Mouse (Mus musculus) adrenal gland, postnatal 4 days (tissue): Measurements from ENCODE around the gene Slc17a5. TPM values are rescaled to one million over a fixed set of nuclear protein-coding genes. Genes with fewer than 3 reads are reported as not detected.

ENCODE experiments used
- DNase-seq, 2 experiments: peaks; one replicate each; pipeline ENCODE4 v3.0.0; 2021 to 2022; ENCODE audit warnings: low spot score in 2 of 2, mixed read lengths in 2 of 2
- total RNA-seq, 2 experiments: library from RNA; stranded (reverse); gene quantifications; 2 replicates each; pipeline ENCODE4 v1.2.3; 2021

The Slc17a5 gene
- total RNA-seq, 2 experiments from 2014 or later = 12.2 to 14.2 TPM

DNA sequence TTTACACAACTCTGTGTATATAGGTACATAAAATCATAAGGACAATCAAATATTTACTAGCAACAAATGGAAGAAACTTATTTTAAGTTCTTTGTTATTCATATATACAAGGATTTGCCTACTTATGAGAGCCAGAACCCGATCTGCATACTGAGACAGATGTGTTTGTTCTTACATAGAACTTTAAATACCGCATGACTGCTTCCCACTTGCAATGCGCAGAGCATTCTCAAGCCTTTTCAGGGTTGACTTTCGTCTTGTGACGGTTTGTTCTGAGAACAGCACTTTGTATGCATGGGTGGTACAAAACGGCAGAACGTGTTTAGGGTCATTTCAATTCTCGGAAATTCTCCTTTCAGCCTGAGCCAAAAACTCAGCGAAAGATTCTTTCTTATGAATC is 17.9 kb downstream of the Slc17a5 start:
- DNase-seq = no peak

DNA sequence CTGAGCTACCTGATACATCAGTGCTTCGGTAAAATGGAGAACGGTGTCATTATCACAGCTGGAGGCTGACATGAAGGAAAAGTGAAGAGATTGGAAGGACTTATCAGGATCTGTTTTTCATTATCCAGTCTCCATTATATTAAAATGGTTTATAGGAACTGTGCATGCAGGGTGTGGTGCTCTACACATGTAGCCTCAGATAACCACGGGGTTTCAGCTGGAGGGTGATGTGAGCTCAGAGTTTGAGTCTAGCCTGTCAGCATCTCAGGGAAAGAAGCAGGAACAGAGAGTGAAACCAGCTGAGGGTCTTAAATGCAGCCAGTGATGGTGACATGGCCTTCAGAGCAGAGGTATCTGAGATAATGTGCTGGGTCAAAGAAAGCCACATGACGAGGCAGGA is 28.4 kb downstream of the Slc17a5 start:
- no peak for DNase-seq

DNA sequence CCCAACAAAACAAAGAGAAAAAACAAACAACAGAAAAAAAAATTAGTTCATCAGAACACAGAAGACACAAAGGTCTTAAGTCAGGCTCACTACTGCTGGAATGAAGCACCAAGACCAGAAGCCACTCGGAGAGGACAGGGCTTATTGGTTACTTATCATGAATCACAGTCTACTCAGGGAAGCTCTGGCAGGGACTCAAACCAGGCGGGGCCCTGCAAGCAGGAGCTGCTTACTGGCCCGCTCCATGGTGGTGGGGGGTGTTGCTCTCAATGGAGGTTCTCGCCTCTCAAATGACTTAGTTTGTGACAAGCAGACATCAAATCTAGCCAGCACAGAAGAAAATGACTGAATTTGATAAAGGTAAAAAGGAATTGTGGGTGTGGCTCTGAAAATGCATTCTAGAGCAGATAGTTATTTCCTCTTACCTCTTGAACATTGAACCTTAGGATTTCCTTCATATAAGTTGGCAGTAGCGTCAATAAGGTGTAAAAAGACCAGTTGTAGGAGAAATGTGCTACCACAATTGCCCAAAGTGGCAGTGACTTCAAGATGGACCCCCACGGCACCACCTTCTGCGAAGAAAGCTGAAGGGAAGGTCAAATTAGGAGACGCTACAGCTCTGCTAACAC is 29.1 kb downstream of the Slc17a5 start:
- DNase-seq = no peak

DNA sequence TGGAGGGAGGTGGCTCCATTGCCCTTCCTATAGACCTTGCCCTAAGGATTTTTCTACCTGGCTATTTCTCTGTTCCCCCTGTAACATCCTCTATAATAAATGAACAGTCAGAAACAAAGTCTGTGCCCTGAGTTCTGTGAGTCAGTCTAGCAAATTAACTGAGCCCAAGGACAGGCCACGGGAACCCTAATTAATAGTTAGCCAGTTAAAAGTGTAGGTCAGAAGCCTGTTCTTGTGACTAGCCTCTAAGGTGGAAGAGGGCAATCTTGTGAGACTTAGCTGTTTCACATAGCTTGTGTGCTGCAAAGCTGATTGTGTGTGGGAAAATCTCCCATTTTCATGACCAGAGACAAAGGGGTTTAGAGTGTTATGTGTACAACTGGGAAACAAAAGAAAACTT is 30.8 kb downstream of the Slc17a5 start:
- no peak for DNase-seq

DNA sequence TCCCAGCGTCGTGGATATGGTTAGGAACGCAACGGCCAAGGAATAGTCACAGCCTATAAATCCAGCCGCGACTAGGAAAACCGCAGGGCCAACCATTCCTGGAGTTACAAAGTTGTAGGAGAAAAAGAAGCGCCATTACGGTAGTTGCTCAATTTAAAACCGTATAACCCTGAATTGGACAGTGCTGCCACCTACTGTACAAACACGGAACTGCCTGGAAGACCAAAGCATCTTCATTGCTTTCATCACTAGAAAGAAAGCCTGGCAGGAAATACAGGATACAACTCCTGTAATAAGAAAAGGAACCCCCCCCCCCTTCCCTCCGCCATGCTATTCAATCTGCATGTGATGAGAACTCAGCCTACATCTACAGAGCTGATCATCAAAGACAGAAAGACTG is 34.9 kb downstream of the Slc17a5 start:
- DNase-seq = peak; percentile 43 to 72

DNA sequence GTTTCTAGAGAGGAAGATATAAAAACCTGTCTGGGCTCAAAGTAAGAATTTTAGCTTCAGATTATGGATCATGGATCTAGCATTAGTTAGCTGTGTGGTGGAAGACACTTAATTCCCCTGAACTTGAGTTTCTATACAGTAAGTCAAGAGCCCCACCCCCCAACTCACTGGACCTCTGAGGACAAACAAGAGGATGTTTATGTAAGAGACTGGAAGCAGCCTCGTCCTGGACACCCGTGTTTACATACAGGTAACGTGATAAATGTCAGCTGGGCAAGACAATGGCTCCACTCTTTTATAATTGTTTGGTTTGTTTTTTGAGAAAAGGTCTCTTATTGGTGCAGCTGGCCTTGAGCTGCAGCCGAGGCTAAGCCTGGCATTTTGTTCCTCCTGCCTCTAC is 36.1 kb downstream of the Slc17a5 start:
- DNase-seq = no peak

DNA sequence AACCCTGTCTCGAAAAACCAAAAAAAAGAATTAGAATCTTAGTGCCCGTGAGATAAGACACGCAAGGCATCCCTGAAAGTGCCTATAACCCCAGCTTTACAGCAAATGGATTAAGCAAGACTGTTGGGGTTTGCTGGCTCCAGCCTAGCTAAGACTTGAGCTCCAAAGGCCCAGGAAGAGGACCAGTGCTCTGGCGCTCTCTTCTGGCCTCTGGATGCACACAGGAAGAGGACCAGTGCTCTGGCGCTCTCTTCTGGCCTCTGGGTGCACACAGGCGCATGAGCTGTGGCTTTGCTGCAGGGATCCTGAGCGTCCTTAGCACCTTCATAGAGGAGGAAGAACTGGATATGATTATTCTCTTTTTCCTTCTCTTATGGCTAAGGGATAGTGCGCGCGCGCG is 40.1 kb downstream of the Slc17a5 start:
- DNase-seq = no peak

DNA sequence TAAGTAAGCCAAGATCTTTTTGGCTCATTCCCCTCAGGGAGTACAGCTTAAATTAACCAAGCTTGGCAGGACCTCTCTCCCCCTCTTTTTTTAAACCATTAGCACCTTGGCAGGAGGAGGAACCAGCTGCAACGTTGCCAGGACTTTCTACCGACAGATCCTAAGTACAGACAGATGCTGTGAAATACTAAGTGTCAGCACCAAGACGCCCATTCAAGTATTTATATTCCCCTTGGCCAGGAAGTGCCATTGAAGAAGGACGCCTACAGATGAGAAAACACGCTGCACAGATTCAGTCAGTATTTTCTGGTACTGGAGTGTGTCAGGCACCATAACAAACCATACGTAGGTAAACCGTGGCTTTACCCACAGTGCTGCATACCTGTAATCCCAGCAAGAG is 40.9 kb downstream of the Slc17a5 start:
- DNase-seq = no peak

DNA sequence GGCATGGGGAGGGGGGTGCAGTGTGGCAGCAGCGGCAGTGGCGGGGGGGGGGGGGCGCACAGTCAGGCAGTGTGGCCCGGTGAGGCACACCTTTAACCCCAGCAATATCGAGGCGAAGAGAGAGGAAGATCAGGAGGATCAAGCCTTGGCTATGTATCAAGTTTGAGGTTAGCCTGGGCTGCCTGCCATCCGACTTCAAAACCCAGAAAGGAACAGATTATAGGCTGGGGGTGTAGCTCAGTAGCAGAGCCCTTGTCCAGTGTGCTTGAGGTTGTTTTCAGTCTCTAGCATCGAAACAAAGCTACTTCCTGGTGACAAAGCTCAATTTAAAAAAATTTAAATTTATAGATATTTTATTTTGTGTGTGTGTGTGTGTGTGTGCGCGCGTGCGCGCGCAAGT is 46.1 kb downstream of the Slc17a5 start:
- no peak for DNase-seq

DNA sequence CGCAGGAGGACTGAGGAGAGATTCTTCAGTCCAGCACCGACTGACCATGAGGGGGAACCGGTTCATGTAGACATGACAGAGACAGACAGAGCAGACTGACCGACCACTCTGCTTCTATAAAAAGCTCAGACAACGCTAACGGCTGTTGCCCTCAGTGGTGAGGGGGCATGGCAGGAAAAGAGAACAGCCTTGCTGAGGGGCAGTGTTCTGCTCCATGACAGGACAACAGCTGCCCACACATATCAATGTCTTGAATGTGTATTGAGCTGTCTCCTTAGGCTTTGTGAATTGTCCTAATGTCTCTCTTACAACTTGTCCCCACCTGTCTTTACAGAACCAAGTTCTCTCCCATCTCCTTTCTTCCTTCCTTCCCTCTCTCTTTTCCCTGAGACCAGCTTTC is 49.4 kb downstream of the Slc17a5 start:
- no peak for DNase-seq

DNA sequence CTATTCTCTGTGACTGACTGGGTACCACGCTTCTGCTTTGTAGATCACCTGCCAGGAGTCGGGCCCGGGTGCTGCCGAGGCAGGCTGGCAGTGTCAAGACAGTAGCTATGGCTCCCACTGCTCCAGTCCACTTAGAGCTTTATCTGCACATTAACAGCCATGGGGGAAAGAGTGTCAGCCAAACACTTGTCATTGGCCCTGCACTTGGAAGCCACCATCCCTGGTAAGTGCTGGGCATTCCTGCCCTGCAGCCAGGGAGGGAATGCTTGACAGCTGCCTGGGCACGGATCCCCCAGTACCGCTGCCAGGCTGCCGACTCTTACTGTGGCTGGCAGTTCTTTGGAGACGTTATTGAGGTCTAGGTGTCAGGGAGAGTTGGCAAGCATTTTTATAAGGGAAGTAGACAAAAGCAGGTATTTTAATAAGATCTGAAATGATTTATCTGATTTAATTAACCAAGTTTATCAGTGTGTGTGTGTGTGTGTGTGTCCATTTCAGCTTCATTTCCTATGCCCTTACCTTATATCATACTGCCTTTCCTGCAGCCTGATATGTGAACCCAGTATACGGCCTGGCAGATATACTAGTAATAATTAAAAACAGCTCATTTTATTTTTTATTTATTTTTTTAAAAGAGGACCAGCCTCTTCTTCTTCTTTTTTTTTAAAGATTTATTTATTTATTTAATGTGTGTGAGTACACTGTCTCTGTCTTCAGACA is 50.5 kb downstream of the Slc17a5 start:
- DNase-seq = no peak

DNA sequence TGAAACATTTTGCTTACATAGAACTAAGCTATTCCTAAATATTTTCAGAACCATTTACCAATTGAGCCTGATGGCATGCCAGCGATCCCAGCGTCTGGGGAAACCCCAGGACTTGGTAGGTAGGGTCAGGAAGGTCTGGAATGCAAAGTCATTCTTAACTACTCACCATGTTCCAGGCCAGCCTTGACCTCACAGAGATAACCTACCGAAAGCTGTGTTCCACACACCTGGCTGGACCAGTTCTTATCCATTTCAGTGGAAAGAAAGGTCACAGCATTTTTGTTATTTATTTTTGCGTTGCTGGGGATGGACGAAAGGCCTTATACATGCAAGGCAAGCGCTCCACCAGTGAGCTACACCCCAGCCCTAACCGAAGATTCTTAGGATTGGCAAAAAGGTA is 53.2 kb downstream of the Slc17a5 start:
- no peak for DNase-seq

DNA sequence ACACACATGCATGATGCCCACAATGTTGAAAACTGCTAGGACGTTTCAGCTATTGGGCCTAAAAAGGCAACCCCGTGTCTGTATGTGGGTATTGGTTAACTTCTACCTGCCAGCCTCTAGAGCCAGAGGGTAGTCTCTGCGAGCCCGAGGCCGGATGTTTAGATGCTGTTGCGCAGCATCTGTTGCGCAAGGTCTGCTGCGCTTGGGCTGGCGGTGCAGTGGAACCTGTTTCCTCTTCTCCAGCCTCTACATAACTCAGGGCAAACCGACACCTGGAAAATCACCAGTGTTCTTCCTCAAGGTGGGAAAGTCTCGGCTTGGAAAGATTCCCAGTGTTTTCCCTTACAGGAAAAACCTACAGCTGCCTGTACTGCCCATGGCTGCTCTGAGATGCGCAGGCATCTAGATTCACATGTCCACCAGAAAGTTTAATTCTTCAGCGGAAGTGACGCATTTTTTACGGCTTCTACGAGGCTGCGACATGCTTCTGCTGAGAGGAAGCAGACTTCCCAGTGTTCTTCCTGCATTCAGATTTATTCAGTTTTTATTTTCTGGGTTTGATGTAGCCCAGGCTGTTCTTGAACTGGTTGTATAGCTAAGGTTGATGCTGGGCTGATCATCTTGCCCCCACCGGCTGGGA is 54.4 kb downstream of the Slc17a5 start:
- DNase-seq = no peak

DNA sequence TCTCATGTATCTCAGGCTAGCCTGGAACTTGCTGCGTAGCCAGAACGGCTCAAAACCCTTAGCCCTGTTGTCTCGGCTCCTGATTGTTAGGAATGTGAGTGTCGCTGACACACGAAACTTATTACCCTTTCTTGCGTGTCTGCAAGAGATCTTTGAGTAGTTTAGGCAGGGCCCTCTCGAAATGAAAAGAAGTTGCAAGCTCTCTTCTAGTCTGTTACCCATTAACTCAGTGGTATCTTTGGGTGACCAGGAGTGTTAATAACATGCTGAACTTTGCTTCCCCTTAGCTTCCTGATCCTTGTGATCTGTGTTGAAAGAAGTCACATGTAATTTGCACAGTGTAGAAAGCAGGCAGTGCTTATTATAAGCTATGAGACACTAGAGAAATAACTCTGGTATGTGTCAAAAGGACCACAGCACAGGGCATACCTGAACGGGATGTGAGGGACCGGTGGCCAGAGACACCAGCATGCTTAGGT is 55.5 kb downstream of the Slc17a5 start:
- DNase-seq = no peak

DNA sequence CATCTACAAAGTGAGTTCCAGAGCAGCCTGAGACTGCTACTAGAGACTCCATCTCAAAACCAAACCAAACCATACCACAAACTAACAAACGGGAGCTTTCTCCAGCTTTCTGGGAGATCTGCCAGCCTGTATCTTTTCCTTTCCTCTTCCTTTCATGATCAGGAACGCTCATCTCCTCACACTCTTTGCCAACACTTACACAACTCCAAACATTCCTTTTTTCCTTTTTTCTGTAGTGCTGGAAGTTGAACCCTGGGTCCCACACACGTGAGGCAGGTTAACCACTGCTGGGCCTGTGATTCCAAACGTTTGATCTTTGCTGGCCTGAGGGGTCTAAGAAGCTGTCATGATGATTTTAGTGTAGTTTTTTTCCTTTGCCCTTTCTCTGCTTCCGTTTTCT is 56.0 kb downstream of the Slc17a5 start:
- no peak for DNase-seq

DNA sequence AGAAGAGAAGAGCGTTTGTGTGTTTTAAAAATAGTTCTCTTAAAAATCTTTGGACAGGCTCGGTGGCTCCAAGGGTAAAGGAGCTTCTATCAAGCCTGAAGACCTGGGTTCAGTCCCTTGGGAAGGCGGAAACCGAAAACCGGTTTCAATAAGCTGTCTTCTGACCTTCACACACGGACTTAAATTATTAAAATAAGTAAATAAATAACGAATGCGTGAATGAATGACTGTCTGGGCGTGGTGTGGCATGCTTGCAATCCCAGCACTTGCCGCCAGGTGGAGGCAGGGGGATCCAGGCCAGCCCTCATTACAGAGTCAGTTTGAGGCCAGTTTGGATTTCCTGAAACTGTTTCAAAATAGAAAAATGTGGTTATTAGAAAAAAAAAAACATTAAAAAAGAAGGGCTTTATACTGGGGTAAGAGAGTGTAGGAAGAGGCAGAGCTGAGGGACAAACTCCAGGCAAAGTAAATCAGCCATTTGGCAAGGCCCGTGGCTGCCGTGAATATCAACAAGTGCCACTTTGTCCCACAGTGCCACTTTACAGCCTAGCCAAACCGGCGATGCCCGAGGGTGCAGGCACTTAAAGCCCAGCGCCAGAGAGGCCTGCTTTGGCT is 60.0 kb downstream of the Slc17a5 start:
- peak; percentile 46 to 74 for DNase-seq

DNA sequence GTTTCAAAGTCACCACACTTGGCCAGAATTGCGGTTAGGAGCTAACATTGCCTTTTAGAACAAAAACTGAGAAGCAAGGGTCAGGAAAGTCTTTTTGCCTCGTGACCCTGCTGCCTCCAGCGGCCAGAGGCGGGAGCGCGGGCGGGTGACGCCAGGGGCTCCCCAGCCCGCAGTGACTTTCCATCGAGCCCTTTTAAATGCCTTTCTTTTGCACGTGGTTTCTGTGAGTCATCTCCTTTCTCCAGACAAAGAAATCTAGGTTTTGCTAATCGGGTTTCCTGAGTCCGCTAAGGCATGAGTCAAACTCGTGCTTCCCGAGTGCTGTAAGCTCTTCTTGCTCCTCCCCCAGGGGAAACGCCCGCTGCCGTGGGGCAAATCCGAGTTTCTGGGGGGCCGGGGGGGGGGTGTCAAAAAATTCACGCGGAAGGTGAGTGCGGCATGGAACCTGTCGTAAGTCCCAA is 60.5 kb downstream of the Slc17a5 start:
- peak; percentile 62 to 73 for DNase-seq

DNA sequence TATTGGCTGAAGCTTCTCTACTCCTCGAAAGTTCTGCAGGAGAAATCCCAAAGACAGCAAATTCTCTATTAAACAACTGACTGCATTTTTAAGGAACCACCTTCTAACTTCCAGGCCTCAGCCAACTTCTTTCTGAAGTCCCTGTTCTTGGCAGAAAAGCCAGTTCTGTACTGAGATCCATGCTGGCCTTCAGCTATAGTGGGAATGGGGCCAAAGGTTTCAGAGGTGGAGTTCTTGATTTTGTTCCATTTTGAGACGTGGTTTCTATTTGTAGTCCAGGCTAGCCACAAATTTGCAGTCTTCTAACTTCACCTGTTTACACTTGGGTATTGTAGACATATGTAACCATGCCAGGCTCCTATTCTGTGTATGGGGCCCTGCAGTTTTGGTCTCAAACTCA is 61.6 kb downstream of the Slc17a5 start:
- DNase-seq = no peak

DNA sequence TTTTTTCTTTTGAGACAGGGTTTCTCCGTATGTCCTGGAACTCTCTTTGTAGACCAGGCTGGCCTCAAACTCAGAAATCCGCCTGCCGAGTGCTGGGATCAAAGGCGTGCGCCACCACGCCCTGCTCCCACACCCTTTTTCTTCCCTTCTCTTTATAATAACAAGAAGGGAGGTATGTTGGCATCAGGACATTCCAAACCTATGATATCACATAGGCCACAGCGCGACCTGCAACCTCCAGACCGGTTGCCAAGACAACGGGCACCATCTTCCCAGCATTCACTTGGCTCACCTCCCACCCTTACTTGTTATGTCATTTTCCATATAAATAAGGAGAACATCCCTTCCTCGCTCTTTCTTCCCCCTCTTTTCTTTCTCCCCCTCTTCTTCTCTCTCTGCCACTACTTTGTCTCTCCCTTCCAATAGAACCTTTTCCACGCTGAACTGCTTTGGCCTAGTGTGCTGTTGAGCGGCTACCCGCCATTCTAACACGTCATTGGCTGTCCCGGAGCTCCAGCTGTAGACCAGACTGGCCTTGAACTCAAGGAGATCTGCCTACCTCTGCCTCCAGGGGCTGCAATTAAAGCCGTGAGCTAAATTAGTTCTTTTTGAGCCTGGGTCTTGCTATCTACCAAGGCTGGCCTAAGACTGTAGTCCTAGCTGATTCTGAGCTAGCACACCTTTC is 62.2 kb downstream of the Slc17a5 start:
- DNase-seq = no peak

DNA sequence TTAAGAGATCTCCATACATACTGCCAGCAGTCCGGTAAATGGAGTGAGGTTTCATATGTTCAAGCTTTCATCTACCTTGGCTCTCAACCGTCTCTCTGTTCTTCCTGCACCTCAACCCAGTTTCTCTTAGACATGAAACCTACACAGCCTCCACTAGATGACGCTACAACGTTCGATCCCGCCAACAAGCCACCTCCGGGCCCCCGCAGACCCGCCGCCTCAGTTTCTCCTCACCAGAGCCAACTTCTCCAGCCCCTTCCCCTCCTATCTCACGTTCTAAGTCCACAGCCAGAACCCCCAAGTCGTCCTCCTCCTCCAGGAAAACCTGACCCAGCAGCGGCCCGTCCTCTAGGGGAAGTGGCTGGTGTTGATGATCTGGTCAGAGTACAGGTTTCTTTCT is 66.2 kb downstream of the Slc17a5 start:
- no peak for DNase-seq
